Mouse (Mus musculus) cerebral cortex, adult 2 months (tissue): ENCODE measurements around the gene Prokr2.

Source experiments
- WGBS: fragments of 180-500 bp; shearing (Covaris S2); methylation state at CpG from one replicate; pipeline ENCODE4 v1.1.7; 2018; 5-methylcytosine and 5-hydroxymethylcytosine counted together

The Prokr2 gene

GRCm38 (mm10) chr2:132385194-132385838, at the start of gene Prokr2:
TSS of gene Prokr2 (minus strand) at chr2:132385447.
- 2% methylated on average over 29 of the region's 29 CpGs for WGBS

- 49% methylated on average over 17 of the region's 17 CpGs for WGBS
These were observed 42.1 kb upstream of the Prokr2 start for GRCm38 (mm10) chr2:132427160-132427941.

- 80% methylated on average over 6 of the region's 6 CpGs for WGBS
These were observed 40.3 kb upstream of the Prokr2 start for GRCm38 (mm10) chr2:132425576-132425975.

GRCm38 (mm10) chr2:132423411-132424047, 38.3 kb upstream of the Prokr2 start:
- whole genome bisulfite sequencing, result 53% methylated on average over 7 of the region's 7 CpGs

GRCm38 (mm10) chr2:132422846-132423245, 37.6 kb upstream of the Prokr2 start:
- 58% methylated on average over 9 of the region's 9 CpGs for WGBS

- WGBS, result 87% methylated on average over 2 of the region's 2 CpGs
These were observed 33.2 kb upstream of the Prokr2 start for GRCm38 (mm10) chr2:132418414-132418813.

GRCm38 (mm10) chr2:132410126-132410525, 24.9 kb upstream of the Prokr2 start:
- WGBS, result 78% methylated on average over 4 of the region's 4 CpGs

- WGBS, result 52% methylated on average over 8 of the region's 8 CpGs
These were observed 12.9 kb upstream of the Prokr2 start for GRCm38 (mm10) chr2:132398136-132398535.

- WGBS, result 82% methylated on average over 1 of the region's 1 CpGs
These were observed 10.5 kb upstream of the Prokr2 start for GRCm38 (mm10) chr2:132395753-132396152.

GRCm38 (mm10) chr2:132390607-132391160, 5.4 kb upstream of the Prokr2 start:
- WGBS, result 80% methylated on average over 8 of the region's 8 CpGs

GRCm38 (mm10) chr2:132389562-132389961, 4.3 kb upstream of the Prokr2 start:
- 38% methylated on average over 7 of the region's 7 CpGs for WGBS

GRCm38 (mm10) chr2:132384511-132385193, 595 bp downstream of the Prokr2 start:
- WGBS, result 2% methylated on average over 31 of the region's 31 CpGs

- WGBS, result 78% methylated on average over 2 of the region's 2 CpGs
These were observed 2.9 kb downstream of the Prokr2 start for GRCm38 (mm10) chr2:132382308-132382707.

- WGBS, result 32% methylated on average over 4 of the region's 4 CpGs
These were observed 5.6 kb downstream of the Prokr2 start for GRCm38 (mm10) chr2:132379690-132380089.

GRCm38 (mm10) chr2:132378602-132379150, 6.6 kb downstream of the Prokr2 start:
- 55% methylated on average over 10 of the region's 10 CpGs for WGBS

- 34% methylated on average over 2 of the region's 2 CpGs for whole genome bisulfite sequencing
These were observed 7.8 kb downstream of the Prokr2 start for GRCm38 (mm10) chr2:132377436-132377835.

GRCm38 (mm10) chr2:132375721-132376120, 9.5 kb downstream of the Prokr2 start:
- WGBS, result 67% methylated on average over 3 of the region's 3 CpGs

- 51% methylated on average over 9 of the region's 9 CpGs for WGBS
These were observed 10.1 kb downstream of the Prokr2 start for GRCm38 (mm10) chr2:132375135-132375534.

GRCm38 (mm10) chr2:132373748-132374147, 11.5 kb downstream of the Prokr2 start:
- 86% methylated on average over 17 of the region's 17 CpGs for whole genome bisulfite sequencing

- 73% methylated on average over 3 of the region's 3 CpGs for WGBS
These were observed 16.8 kb downstream of the Prokr2 start for GRCm38 (mm10) chr2:132368433-132368832.

- WGBS, result 56% methylated on average over 11 of the region's 11 CpGs
These were observed 41.4 kb downstream of the Prokr2 start for GRCm38 (mm10) chr2:132343846-132344245.
